Mouse (Mus musculus) induced T-regulatory cell, adult 2 months (primary cell): ENCODE measurements around the gene Pan2.
"Not testable (repeated sequence)": the region's sequence is repeated elsewhere in the genome, so short reads cannot be mapped to it uniquely, and the experiment has no call there.

Experiments used
- DNase-seq: peaks from one replicate; pipeline ENCODE4 v3.0.0-alpha.2; 2012; ENCODE audit warnings: low read depth

Gene Pan2

GRCm38 (mm10) chr10:128283604-128284579, 19.2 kb upstream of the Pan2 start:
- peak; percentile 88 for DNase-seq

- not testable (repeated sequence) for DNase-seq
Measured at GRCm38 (mm10) chr10:128290594-128290993, 12.5 kb upstream of the Pan2 start.

GRCm38 (mm10) chr10:128296370-128297090, 6.6 kb upstream of the Pan2 start:
- no peak for DNase-seq

GRCm38 (mm10) chr10:128297221-128297620, 5.9 kb upstream of the Pan2 start:
- no peak for DNase-seq

- no peak for DNase-seq
Measured at GRCm38 (mm10) chr10:128297622-128298021, 5.5 kb upstream of the Pan2 start.

- DNase-seq: no peak
Measured at GRCm38 (mm10) chr10:128298243-128298642, 4.9 kb upstream of the Pan2 start.

GRCm38 (mm10) chr10:128298702-128299171, 4.4 kb upstream of the Pan2 start, which contains the start of gene Il23a:
TSS of gene Il23a (minus strand) at chr10:128298752.
- DNase-seq: no peak

GRCm38 (mm10) chr10:128302357-128302756, 778 bp upstream of the Pan2 start:
- DNase-seq: no peak

- DNase-seq: no peak
Measured at GRCm38 (mm10) chr10:128302785-128303125, 380 bp upstream of the Pan2 start.

- DNase-seq: no peak
Measured at GRCm38 (mm10) chr10:128309654-128310053, 6.5 kb downstream of the Pan2 start.

- DNase-seq: no peak
Measured at GRCm38 (mm10) chr10:128310177-128310576, 7.0 kb downstream of the Pan2 start.

GRCm38 (mm10) chr10:128310902-128311301, 7.8 kb downstream of the Pan2 start:
- no peak for DNase-seq

GRCm38 (mm10) chr10:128315578-128315977, 12.4 kb downstream of the Pan2 start:
- no peak for DNase-seq

- DNase-seq: no peak
Measured at GRCm38 (mm10) chr10:128321641-128322040, 18.5 kb downstream of the Pan2 start.

GRCm38 (mm10) chr10:128322141-128323108, 19.3 kb downstream of the Pan2 start, which contains the start of gene Cnpy2:
TSS of gene Cnpy2 (plus strand) at chr10:128322459.
- peak; percentile 89 for DNase-seq

- peak; percentile 75 for DNase-seq
Measured at GRCm38 (mm10) chr10:128323516-128323915, 20.4 kb downstream of the Pan2 start.

GRCm38 (mm10) chr10:128326825-128327224, 23.7 kb downstream of the Pan2 start:
- no peak for DNase-seq

GRCm38 (mm10) chr10:128327610-128328009, 24.5 kb downstream of the Pan2 start:
- peak; percentile 37 for DNase-seq

GRCm38 (mm10) chr10:128332358-128333249, 29.5 kb downstream of the Pan2 start:
- not testable (repeated sequence) for DNase-seq

- DNase-seq: peak; percentile 94
Measured at GRCm38 (mm10) chr10:128335582-128335981, 32.4 kb downstream of the Pan2 start.
